Mouse (Mus musculus): Measurements from ENCODE around the gene Gm30083. TPM values are rescaled to one million over a fixed set of nuclear protein-coding genes. Genes with fewer than 3 reads are reported as not detected.

The Gm30083 gene
- total RNA-seq (2014; fragmentation: Nextera tagmentation) (not detected in 2 replicates), total RNA-seq (2017) (not detected in 2 replicates)

GRCm38 (mm10) chr14:34015063-34015462 is at the start of gene Gm30083:
Gene Gm30083 (minus strand): TSS chr14:34015182.
- ATAC-seq (replicated peaks; ENCODE audit: poor library complexity, severe bottlenecking): no peak

GRCm38 (mm10) chr14:34052516-34052915 is 37.5 kb upstream of the Gm30083 start, which contains the start of gene Antxrl:
Gene Antxrl (plus strand): TSS chr14:34052707.
- no peak for ATAC-seq (replicated peaks; ENCODE audit: poor library complexity, severe bottlenecking)

GRCm38 (mm10) chr14:34050101-34050779 is 35.3 kb upstream of the Gm30083 start:
- no peak for ATAC-seq (replicated peaks; ENCODE audit: poor library complexity, severe bottlenecking)

- ATAC-seq (replicated peaks; ENCODE audit: poor library complexity, severe bottlenecking): no peak
Observed at GRCm38 (mm10) chr14:34043341-34043740, 28.4 kb upstream of the Gm30083 start.

GRCm38 (mm10) chr14:34041241-34041640 is 26.3 kb upstream of the Gm30083 start:
- ATAC-seq (replicated peaks; ENCODE audit: poor library complexity, severe bottlenecking): no peak

GRCm38 (mm10) chr14:34033841-34034610 is 19.0 kb upstream of the Gm30083 start:
- no peak for ATAC-seq (replicated peaks; ENCODE audit: poor library complexity, severe bottlenecking)

GRCm38 (mm10) chr14:34026710-34027109 is 11.7 kb upstream of the Gm30083 start:
- no peak for ATAC-seq (replicated peaks; ENCODE audit: poor library complexity, severe bottlenecking)

GRCm38 (mm10) chr14:34016938-34017337 is 2.0 kb upstream of the Gm30083 start:
- ATAC-seq (replicated peaks; ENCODE audit: poor library complexity, severe bottlenecking): no peak

- ATAC-seq (replicated peaks; ENCODE audit: poor library complexity, severe bottlenecking): no peak
Observed at GRCm38 (mm10) chr14:34016381-34016780, 1.4 kb upstream of the Gm30083 start, which contains the start of gene Gm5460. Gene Gm5460 (plus strand): TSS chr14:34016758.

GRCm38 (mm10) chr14:34002358-34002757 is 12.6 kb downstream of the Gm30083 start:
- no peak for ATAC-seq (replicated peaks; ENCODE audit: poor library complexity, severe bottlenecking)

- no peak for ATAC-seq (replicated peaks; ENCODE audit: poor library complexity, severe bottlenecking)
Observed at GRCm38 (mm10) chr14:34001445-34001844, 13.5 kb downstream of the Gm30083 start.

GRCm38 (mm10) chr14:34000076-34000475 is 14.9 kb downstream of the Gm30083 start:
- ATAC-seq (replicated peaks; ENCODE audit: poor library complexity, severe bottlenecking): no peak

GRCm38 (mm10) chr14:33997427-33997826 is 17.6 kb downstream of the Gm30083 start:
- no peak for ATAC-seq (replicated peaks; ENCODE audit: poor library complexity, severe bottlenecking)

GRCm38 (mm10) chr14:33993521-33994289 is 21.3 kb downstream of the Gm30083 start:
- ATAC-seq (replicated peaks; ENCODE audit: poor library complexity, severe bottlenecking): no peak

- ATAC-seq (replicated peaks; ENCODE audit: poor library complexity, severe bottlenecking): no peak
Observed at GRCm38 (mm10) chr14:33993051-33993450, 21.9 kb downstream of the Gm30083 start.

- no peak for ATAC-seq (replicated peaks; ENCODE audit: poor library complexity, severe bottlenecking)
Observed at GRCm38 (mm10) chr14:33991971-33992370, 23.0 kb downstream of the Gm30083 start.

GRCm38 (mm10) chr14:33989201-33989600 is 25.8 kb downstream of the Gm30083 start:
- no peak for ATAC-seq (replicated peaks; ENCODE audit: poor library complexity, severe bottlenecking)

- ATAC-seq (replicated peaks; ENCODE audit: poor library complexity, severe bottlenecking): no peak
Observed at GRCm38 (mm10) chr14:33978604-33979059, 36.4 kb downstream of the Gm30083 start, which contains the start of gene Zfp488. Gene Zfp488 (minus strand): TSS chr14:33978764.

- no peak for ATAC-seq (replicated peaks; ENCODE audit: poor library complexity, severe bottlenecking)
Observed at GRCm38 (mm10) chr14:33977748-33978147, 37.2 kb downstream of the Gm30083 start.

- ATAC-seq (replicated peaks; ENCODE audit: poor library complexity, severe bottlenecking): no peak
Observed at GRCm38 (mm10) chr14:33974752-33975151, 40.2 kb downstream of the Gm30083 start.
